Mouse (Mus musculus) adrenal gland, adult 10 weeks (tissue): ENCODE results near the gene Dpy19l3. TPM values are rescaled to one million over a fixed set of nuclear protein-coding genes. Genes with fewer than 3 reads are reported as not detected.

Experiments used
- polyA plus RNA-seq: library from polyadenylated mRNA; stranded (reverse); fragments of 350-450 nt; fragmentation: Illumina TruSeq; extraction: RNeasy Lipid Tissue Mini Kit (QIAGEN cat#74804); gene quantifications from one replicate; pipeline ENCODE4 v1.2.3, GENCODE M21; 2014; ENCODE audit warnings: low read depth, low replicate concordance

Gene Dpy19l3
- polyA plus RNA-seq, result 117 TPM

GRCm38 (mm10) chr7:35754033-35754885 is at the start of gene Dpy19l3:
Dpy19l3 (minus strand) TSS chr7:35754454.

GRCm38 (mm10) chr7:35802906-35803595 is 48.8 kb upstream of the Dpy19l3 start, which contains the start of gene Zfp507:
Zfp507 (minus strand) TSS chr7:35803003.

GRCm38 (mm10) chr7:35647101-35647698 is 107.1 kb downstream of the Dpy19l3 start, which contains the start of gene Pdcd5:
Pdcd5 (minus strand) TSS chr7:35647521.

Other genes starting within 250 kb of the Dpy19l3 start
- gene Tdrd12, start 216.7 kb downstream of the Dpy19l3 start, polyA plus RNA-seq, result not detected
- gene Nudt19, start 198.2 kb downstream of the Dpy19l3 start, polyA plus RNA-seq, result 221 TPM
- 0.29 TPM for gene Rgs9bp, start 168.9 kb downstream of the Dpy19l3 start, polyA plus RNA-seq
- gene Ankrd27, start 168.2 kb downstream of the Dpy19l3 start, polyA plus RNA-seq, result 8.7 TPM
- gene Pdcd5, start 106.9 kb downstream of the Dpy19l3 start, polyA plus RNA-seq, result 263 TPM
- gene Zfp507, start 48.5 kb upstream of the Dpy19l3 start, polyA plus RNA-seq, result 13.1 TPM